Mouse (Mus musculus) liver, embryonic 14.5 days (tissue): ENCODE results near the gene Unc13b.

Source experiments
- CTCF ChIP-seq: IDR thresholded peaks from 2 replicates; pipeline ENCODE4 v1.5.1; 2016; ENCODE audit warnings: antibody characterized with exemption, low read depth, control low read depth
- EP300 ChIP-seq: IDR thresholded peaks from 2 replicates; pipeline ENCODE4 v1.6.1; 2016; ENCODE audit warnings: antibody characterized with exemption, low read depth

- TF ChIP-seq CTCF (no peak), EP300 (no peak)
Observed at GRCm38 (mm10) chr4:43116249-43116648, 57.5 kb downstream of the Unc13b start.
